ENCODE assay signal across 29 mouse cellular contexts in the genomic region with DNA sequence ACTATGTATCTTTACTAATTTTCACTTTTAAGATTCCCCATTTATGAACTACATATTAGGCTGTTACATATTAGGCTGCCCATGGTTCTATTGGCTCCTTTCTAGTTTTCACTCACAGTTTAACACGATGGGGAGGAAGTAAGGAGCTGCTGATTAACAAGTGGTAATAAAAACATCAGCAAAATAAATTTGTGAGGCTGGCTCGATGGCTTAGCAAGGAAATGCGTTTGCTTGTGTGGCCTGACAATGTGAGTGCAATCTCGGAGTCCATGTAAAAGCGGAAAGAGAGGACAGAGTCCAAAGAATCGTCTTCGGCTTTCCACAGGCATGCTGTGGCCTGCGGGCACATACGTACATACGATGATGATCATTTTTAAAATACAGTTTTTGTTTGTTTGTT. TPM values are rescaled to one million over a fixed set of nuclear protein-coding genes. Genes with fewer than 3 reads are reported as not detected.
DNase-seq lines count a peak whose midpoint lies in the region; ATAC-seq and TF ChIP-seq lines count a peak whose summit lies in the region.
"Had no signal": no experiment of that assay in that cellular context is flagged by ENCODE, and none has a peak within 500 bp of the region (broad histone marks: within the 10 kb centered on the region; RNA-seq: fewer than 3 reads in every experiment).

No protein-coding gene starts in this region.

- H3K4me1 ChIP-seq in heart, adult 2 months (ENCODE audit: control insufficient read depth, insufficient read depth, low read length), result no peaks in the 10 kb centered on the region; the same call in 1 of the 2 replicates
- peaks cover 24% of the 10 kb centered on the region for H3K4me1 ChIP-seq in heart, embryonic 16.5 days (ENCODE audit: control insufficient read depth, insufficient read depth, low read length)
- H3K4me1 ChIP-seq: embryonic facial prominence, embryonic 15.5 days; forebrain, embryonic 12.5 days; liver, embryonic 15.5 days; lung, embryonic 15.5 days; midbrain, embryonic 10.5 days; midbrain, embryonic 15.5 days; neural tube, embryonic 15.5 days had no signal

- 0 out of 2 replicates have a peak, but pooled peaks have one; percentile 25 for TF ChIP-seq POLR2A in heart, adult 2 months (IDR thresholded peaks at IDR 0.05; ENCODE audit: insufficient read depth, low read depth, low read length)

- ATAC-seq in heart, embryonic 16.5 days (replicated peaks; ENCODE audit: extremely low read depth, insufficient read depth, low FRiP score), result no peak
- ATAC-seq: forebrain, postnatal 0 days; hindbrain, embryonic 16.5 days; intestine, embryonic 15.5 days; midbrain, embryonic 15.5 days had no signal

- peak overlapping the region; percentile 58 for H3K4me3 ChIP-seq in heart, adult 2 months
- H3K4me3 ChIP-seq in heart, embryonic 16.5 days (ENCODE audit: low read length), result peak overlapping the region; percentile 38
- H3K4me3 ChIP-seq: embryonic facial prominence, embryonic 10.5 days; embryonic facial prominence, embryonic 15.5 days; forebrain, embryonic 12.5 days; intestine, embryonic 15.5 days; liver, embryonic 15.5 days; lung, embryonic 15.5 days; midbrain, embryonic 10.5 days; midbrain, embryonic 15.5 days; neural tube, embryonic 15.5 days had no signal

- H3K36me3 ChIP-seq in heart, adult 2 months (ENCODE audit: control insufficient read depth, insufficient read depth, low read length), result peaks cover 11% of the 10 kb centered on the region; the same call in 1 of the 2 replicates
- no peaks in the 10 kb centered on the region for H3K36me3 ChIP-seq in heart, embryonic 16.5 days (ENCODE audit: control insufficient read depth, insufficient read depth)
- H3K36me3 ChIP-seq: embryonic facial prominence, embryonic 10.5 days; embryonic facial prominence, embryonic 15.5 days; forebrain, embryonic 12.5 days; G1E; intestine, embryonic 15.5 days; liver, embryonic 15.5 days; lung, embryonic 15.5 days; midbrain, embryonic 10.5 days; midbrain, embryonic 15.5 days; neural tube, embryonic 15.5 days had no signal

- H3K79me2 ChIP-seq in heart, adult 2 months (replicated peaks; ENCODE audit: control insufficient read depth, insufficient read depth, low read length), result no peaks in the 10 kb centered on the region

- H3K9ac ChIP-seq in heart, adult 2 months (ENCODE audit: low read depth, low read length), result peak overlapping the region; percentile 70
- peak overlapping the region; percentile 65 for H3K9ac ChIP-seq in heart, embryonic 16.5 days (ENCODE audit: low read length)
- H3K9ac ChIP-seq: embryonic facial prominence, embryonic 15.5 days; forebrain, embryonic 12.5 days; forebrain, postnatal 0 days; intestine, embryonic 15.5 days; liver, embryonic 15.5 days; lung, embryonic 15.5 days; midbrain, embryonic 15.5 days; neural tube, embryonic 15.5 days had no signal

- H3K27ac ChIP-seq in heart, adult 2 months, result peak overlapping the region; percentile 95
- peak overlapping the region; percentile 73 for H3K27ac ChIP-seq in heart, embryonic 16.5 days (ENCODE audit: low read length)
- H3K27ac ChIP-seq: embryonic facial prominence, embryonic 10.5 days; embryonic facial prominence, embryonic 15.5 days; forebrain, embryonic 12.5 days; intestine, embryonic 15.5 days; liver, embryonic 15.5 days; lung, embryonic 15.5 days; midbrain, embryonic 10.5 days; midbrain, embryonic 15.5 days; neural tube, embryonic 15.5 days had no signal

- 49% methylated on average over 10 of the region's 10 CpGs for WGBS in heart, adult 2 months
- WGBS in heart, embryonic 16.5 days, result 60% methylated on average over 10 of the region's 10 CpGs

- peak overlapping the region; percentile 59 for H3K4me2 ChIP-seq in heart, embryonic 16.5 days (ENCODE audit: low read depth, low read length)
- H3K4me2 ChIP-seq: embryonic facial prominence, embryonic 15.5 days; forebrain, embryonic 12.5 days; intestine, embryonic 15.5 days; liver, embryonic 15.5 days; lung, embryonic 15.5 days; midbrain, embryonic 15.5 days; neural tube, embryonic 15.5 days had no signal

- TF ChIP-seq EP300 in heart, adult 2 months (IDR thresholded peaks at IDR 0.05; ENCODE audit: insufficient read depth, low read depth, low read length), result 0 out of 2 replicates have a peak, but pooled peaks have one; percentile 33

- H3K9me3 ChIP-seq in heart, embryonic 16.5 days (replicated peaks; ENCODE audit: control insufficient read depth, low read length), result no peaks in the 10 kb centered on the region
- H3K9me3 ChIP-seq: embryonic facial prominence, embryonic 10.5 days; embryonic facial prominence, embryonic 15.5 days; forebrain, embryonic 12.5 days; G1E; intestine, embryonic 15.5 days; liver, embryonic 15.5 days; lung, embryonic 15.5 days; midbrain, embryonic 10.5 days; midbrain, embryonic 15.5 days; neural tube, embryonic 15.5 days had no signal

- no peaks in the 10 kb centered on the region for H3K27me3 ChIP-seq in heart, adult 2 months (ENCODE audit: control insufficient read depth, insufficient read depth, low read length)
- no peaks in the 10 kb centered on the region for H3K27me3 ChIP-seq in heart, embryonic 16.5 days (ENCODE audit: control insufficient read depth, insufficient read depth, low read length)
- H3K27me3 ChIP-seq: embryonic facial prominence, embryonic 15.5 days; intestine, embryonic 15.5 days; liver, embryonic 15.5 days; lung, embryonic 15.5 days; midbrain, embryonic 15.5 days; neural tube, embryonic 15.5 days had no signal

- no peak for TF ChIP-seq CTCF in heart, adult 2 months (IDR thresholded peaks at IDR 0.05)

- no peak for DNase-seq in heart, adult 2 months
- no peak for DNase-seq in heart, postnatal 4 days
- DNase-seq in heart, postnatal 10 days, result no peak
- DNase-seq in kidney, adult 9 months, result peak; percentile 37
- peak; percentile 47 for DNase-seq in kidney, postnatal 10 days
- DNase-seq in layer of hippocampus, adult 8-10 months (ENCODE audit: low spot score in 2 of 2), result no peak
- DNase-seq in frontal cortex, postnatal 36 days (ENCODE audit: low spot score in 2 of 2), result no peak
- DNase-seq: adrenal gland, adult 8-10 months; cerebellum, adult 2 months; cerebellum, postnatal 25 days; forebrain, postnatal 0 days; gastrocnemius, postnatal 14 days; layer of hippocampus, adult 9-11 months; liver; retina, postnatal 1 day; right cerebral cortex, postnatal 14 days had no signal

- intact Hi-C loops in heart, adult 2 months (cut with DNase I), result no loop called here
- intact Hi-C loops in heart, postnatal 10 days (cut with DNase I), result no loop called here

RNA-seq across cellular contexts. Expression of gene Fhl2, which starts 4.3 kb away (rescaled TPM):
- 1,000 to 10,000 TPM; 1,721 to 1,764 TPM for total RNA-seq in heart, adult 2 months (2021)
- polyA plus RNA-seq in heart, adult 2 months (2012; rRNA removed), result 1,853 and 3,161 TPM in 2 replicates
- total RNA-seq in heart, postnatal 4 days (2021), result 1,000 to 10,000 TPM; 1,103 to 1,257 TPM
- 426 and 443 TPM in 2 replicates for polyA plus RNA-seq in heart, embryonic 16.5 days (2015; fragmentation: Nextera tagmentation; extraction: Ambion mirVana)
- 1,000 to 10,000 TPM; 1,415 to 1,605 TPM for total RNA-seq in heart, postnatal 10 days (2021)
- 10 to 100 TPM; 32.1 to 48.0 (median 39.6) TPM for total RNA-seq in layer of hippocampus, adult 8-10 months (2022)
- total RNA-seq: megakaryocyte progenitor cell, adult 5-6 weeks had no signal
- polyA plus RNA-seq: G1E had no signal

Comparison
In these comparisons a context has a peak if more than half of its experiments do, and no peak if none do; other contexts are left out.
1. DNase-seq: peak in kidney, adult 9 months (single experiment) and kidney, postnatal 10 days (single experiment); none in heart, adult 2 months (0 of 2), heart, postnatal 4 days (single experiment), heart, postnatal 10 days (0 of 2), layer of hippocampus, adult 8-10 months (0 of 2) and frontal cortex, postnatal 36 days (0 of 2).
2. RNA of gene Fhl2, which starts 4.3 kb away (total RNA-seq): 1,721 to 1,764 TPM in heart, adult 2 months, 1,415 to 1,605 TPM in heart, postnatal 10 days and 1,103 to 1,257 TPM in heart, postnatal 4 days; 32.1 to 48.0 TPM in layer of hippocampus, adult 8-10 months; every median in the first group is over 10 times any median in the second.